Mouse (Mus musculus) testis, postnatal 10 days (tissue): ENCODE data around the gene Asic2.
"Not testable (repeated sequence)": the region's sequence is repeated elsewhere in the genome, so short reads cannot be mapped to it uniquely, and the experiment has no call there.

Source experiments
- DNase-seq: peaks from one replicate; pipeline ENCODE4 v3.0.0; 2021; ENCODE audit warnings: low spot score

Gene Asic2

DNA sequence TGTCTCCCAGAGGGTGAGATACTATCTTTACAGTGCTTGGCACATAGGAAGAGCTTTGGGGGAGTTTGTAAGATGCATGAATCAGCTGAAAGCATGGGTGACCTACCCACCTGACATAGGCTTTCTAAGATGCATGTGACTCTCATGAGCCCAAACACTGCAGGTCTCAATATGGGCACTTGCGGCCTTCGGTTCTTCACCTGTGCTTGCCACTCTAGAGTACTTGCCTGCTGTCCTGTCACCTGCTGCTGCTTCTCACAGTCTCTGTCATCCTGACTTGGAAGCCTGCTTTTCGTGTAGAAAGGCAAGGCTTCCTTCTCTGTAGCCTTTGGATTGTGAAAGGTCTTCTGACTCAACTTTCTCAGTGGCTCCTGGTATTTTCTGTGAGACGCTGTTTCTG, 645.1 kb downstream of the Asic2 start:
- DNase-seq, result no peak

DNA sequence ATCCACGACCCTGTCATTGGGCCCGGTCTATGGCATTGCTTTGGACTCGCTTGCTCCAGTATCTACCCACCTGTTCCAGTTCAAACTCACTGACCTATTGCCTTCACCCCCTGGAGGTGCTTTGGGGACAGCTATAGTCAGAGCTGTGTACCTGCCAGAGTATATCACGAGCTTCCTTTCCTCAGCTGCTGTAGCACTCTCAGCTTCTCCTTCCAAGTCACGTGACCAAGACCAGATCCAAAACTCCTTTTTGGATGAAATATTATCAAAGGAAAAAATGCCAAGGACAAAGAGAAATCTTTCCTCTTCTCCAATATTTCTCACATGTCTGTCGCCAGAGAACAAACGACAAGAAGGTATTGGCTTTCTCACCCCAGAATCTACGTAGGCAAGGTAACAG, 645.8 kb downstream of the Asic2 start:
- DNase-seq, result no peak

DNA sequence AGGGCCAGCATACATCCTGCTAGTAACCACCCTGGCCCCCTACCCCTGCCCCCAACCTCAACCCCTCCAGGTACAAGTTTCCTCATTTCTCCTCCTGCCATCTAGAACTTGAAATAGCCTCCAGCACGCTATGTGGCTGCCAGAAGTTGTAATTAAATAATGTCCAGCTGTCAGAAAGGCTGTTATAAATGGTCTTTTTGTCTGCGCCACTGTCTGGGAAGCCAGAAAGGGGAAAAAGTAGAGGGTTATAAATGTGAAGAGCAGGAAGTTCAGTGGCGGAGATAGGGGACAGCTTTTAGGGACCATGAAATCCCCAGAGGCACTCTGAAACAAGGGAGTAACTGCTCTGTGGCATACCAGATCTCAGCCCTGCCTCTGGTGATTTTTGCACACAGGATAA, 678.2 kb downstream of the Asic2 start:
- no peak for DNase-seq

DNA sequence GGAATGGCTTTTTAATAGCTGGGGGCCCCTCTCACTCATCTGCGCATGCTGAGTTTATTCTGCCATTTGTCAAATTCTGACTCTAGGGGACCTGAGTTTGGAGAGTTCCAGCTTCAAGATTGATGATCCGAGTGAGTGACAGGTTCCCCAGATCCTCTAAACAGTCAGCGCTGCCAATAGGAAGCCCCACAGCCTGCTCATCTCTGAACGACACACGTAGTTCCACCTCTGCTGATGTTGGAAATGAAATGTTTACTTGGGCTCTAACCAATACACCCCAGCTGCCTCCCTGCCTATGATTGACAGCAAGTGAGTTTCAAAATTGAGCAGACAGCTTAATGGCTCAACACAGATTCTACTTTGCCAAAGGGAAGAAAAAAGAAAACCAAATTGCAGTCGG, 685.1 kb downstream of the Asic2 start:
- no peak for DNase-seq

DNA sequence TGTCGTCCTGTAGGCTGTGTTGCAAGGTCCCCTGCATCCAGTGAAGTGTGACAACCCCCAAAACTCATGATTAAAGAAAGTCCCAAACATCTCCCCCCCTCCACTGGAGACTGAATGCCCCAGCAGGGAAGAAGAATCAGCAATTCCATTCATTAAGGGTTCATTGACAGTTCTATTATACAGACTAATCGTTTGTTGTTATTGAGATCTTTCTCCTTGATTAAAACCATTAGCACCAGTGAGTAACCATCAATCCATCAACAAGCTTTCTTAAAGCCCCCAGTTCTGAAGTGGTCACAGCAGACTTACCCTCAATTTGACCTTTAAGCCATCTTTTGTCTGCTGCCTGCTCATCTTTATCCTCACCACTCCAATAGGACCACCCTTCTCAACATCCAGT, 688.2 kb downstream of the Asic2 start:
- no peak for DNase-seq

DNA sequence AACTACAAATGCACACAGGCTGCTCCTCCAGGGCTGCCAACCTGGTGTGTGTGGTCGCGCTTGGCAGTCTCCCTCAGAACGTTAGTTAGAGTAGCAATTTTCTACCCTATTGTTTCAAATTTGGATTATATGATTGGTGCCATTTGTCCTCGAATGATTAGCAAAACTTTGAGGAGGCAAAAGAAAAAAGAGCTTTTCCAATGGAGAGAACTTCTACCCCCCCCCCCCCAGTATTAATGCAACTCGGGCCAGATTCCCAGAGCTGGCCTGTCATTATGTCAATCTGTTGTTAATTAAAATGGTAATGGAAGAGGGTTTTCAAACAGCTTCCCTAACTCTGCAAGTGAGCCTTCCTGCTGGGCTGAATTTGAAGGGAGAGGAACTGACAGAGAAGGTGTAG, 690.9 kb downstream of the Asic2 start:
- DNase-seq, result no peak

DNA sequence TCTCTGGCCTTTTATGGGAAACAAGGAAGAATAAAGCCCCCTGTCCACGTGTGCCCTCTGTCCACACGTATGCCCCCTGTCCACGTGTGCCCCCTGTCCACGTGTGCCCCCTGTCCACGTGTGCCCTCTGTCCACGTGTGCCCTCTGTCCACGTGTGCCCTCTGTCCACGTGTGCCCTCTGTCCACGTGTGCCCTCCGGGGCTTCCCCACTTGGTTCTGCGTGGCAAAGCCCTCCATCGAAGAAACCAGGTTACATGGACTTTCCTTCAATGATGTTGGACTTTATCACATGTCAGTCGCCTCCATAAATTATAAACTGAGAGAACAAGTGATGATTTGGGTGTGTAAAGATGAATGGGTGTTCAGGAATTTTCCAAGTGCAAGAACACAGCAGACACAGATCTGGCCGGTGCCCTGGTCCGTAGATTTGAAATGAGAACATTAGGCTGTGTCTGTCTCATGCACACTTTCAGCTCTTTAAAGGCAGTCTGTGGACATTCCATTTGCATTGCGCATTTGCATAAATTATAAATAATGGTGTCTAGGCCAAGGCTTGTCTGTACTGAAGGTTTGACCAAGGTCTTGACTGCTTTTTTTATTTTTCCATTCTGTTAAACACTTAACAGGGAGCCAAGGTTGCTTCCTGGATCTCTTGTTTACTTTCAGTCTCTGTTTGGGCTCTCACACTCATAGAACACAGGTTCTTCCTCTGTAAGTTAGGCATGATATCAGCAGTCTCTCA, 695.4 kb downstream of the Asic2 start:
- no peak for DNase-seq

DNA sequence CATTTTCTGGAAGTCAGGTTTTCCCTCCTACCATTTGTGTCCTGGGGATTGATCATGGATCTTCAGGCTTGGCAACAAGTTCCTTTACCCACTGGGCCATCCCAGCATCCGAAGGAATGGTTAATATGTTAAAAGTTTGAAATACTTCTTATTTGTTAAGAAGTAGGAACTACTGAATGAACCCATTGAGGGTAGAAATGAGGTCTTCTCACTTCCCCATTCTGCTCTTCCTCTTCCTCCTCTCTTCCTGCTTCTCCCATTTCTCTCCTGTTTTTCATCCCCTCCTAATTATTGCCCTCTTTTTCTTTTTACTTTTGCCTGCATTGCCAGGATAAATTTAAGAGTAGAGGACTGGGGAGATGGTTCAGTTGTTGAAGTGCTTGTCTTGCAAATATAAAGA, 696.8 kb downstream of the Asic2 start:
- no peak for DNase-seq

DNA sequence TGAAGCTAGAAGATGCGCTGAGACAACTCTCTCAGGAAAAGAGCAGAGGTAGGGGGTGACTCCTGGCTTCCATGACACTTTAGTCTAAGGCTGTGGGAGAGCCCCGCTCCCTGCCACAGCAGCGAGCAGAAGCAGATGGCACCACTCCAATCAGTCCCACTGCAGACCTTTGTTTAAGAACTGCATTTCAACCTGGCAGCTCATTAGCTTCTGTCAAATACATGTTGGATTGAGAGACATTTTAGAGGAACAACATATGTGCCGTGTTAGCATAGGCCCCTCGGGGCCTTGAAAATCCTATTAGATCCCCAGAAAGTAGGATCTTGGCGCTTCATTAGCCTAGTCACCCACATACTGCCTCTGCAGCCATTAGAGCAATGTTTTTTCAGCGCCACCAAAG, 697.7 kb downstream of the Asic2 start:
- no peak for DNase-seq

DNA sequence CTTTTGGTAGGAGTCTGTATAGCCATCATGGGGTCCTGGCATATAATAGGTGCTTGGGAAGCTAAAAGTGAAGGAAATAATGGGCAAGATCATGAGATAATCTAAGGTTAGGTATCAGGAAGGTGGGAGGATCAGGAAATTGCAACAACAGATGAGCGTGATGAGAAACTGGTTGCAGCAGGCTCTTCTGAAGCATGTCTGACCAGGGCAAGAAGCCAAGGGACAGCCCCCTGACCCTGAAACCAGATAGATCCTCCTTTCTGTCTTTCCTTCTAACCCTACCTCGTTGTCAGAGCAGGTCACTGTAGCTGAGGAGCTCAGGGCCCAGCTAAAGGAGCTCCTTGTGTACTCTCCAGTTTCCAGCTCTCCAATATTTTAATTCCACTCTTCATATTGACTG, 704.5 kb downstream of the Asic2 start:
- DNase-seq, result no peak

DNA sequence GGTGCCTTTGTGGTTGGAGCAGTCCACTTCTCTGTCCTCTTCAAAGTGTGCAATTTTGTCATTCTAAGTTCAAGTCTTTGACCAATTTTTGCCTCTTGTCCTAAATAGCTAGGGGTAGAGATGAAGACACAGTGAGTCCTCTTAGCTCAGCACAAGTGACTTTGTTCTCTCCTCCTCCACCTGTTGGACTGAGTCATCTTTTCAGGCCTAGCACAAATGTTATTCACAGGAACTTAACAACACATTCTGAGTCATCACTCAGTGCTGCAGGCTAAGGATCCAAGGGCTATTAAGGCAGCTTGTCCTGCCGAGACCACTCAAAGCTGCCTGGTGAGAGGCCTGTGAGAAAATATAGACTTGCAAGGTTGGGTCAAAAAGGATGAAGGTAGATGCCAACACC, 705.1 kb downstream of the Asic2 start:
- no peak for DNase-seq

DNA sequence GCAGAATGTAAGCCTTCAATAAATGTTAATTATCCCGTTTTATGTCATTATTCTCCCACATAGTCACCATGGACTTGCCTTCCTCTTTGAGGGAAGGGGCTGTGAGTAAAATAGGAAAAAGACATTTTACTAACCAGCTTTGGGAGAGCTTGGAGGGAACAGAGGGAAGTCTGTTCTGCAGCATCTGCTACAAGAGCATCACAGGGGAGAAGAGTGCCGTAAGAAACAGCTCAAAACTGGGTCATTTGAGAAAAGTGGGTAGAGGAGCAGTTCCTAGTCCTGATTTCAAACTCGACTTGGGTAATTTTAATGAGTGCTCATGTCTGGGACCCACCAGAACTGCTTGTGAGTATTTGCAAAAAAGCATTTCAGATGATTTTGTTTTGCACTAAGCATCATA, 707.0 kb downstream of the Asic2 start:
- DNase-seq, result no peak

DNA sequence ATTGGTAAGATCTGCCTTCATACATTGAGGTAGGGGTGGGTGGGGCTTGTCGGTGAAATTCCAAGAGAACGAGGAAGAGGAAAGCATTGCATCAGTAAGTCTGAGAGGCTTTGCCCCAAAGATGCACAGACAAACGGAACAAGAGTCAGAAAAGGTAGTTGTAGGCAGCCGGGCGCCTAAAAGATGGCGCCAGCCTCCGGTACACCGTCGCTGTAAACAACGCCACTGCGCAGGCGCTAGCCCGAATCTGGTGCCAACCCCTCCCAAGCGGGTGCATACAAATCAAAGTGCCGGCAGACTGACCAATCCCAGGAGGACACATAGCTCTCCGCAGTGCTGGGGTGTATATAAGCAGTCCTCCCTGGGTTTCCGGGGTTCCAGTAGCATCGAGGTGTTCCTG, 727.1 kb downstream of the Asic2 start:
- not testable (repeated sequence) for DNase-seq

DNA sequence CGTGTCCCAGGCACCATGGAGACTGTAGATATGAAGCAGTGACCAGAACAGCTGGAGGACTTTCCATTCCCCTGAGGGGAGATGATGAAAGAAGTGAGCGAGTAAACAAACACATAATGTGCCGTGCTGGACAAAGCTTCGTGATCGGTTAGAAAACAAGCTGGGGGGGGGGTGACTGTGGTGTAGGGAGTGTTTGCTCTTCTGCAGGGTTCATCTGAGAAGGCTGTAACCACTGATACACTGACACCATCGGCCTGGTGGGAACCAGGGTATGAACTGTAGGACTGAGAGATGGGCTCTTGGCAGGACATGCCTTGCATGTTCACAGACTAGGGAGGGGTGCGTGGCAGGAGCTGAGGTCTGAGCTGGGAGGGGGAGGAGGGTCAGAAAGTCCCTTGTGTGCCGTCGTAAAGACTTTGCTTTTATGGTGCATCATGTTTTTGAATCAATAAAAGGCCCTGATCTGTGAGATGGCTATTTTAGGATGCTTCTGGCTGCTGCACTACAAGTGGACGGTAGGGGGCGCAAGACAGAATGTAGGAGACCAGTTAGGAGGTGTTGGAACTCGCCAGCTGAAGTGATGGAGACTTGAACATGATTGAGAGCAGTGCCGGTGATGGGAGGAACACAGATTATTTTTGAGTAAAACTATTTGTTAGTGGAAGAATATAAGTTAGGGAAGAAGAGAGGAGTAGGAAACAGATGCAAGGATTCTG, 728.1 kb downstream of the Asic2 start:
- DNase-seq, result peak; percentile 52

DNA sequence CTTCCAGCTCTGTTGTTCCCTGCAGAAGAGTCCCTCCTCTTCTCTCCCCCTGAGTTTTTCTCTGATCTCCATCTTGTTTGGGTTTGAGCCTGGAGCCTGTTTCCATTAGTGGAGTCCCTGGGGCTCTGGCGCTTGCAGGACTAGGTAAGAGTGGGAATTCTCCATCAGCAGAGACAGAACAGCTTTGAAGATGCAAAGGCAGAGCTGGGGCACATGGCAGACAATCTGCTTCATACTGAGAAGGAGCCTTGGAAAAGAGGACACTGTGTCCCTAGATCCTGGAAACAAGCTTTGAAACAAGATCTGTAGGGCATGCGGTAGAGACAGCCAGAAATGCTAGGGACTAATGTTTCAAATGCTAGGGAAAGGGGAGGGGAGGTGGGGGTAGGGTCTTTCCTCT, 729.2 kb downstream of the Asic2 start:
- DNase-seq, result no peak

DNA sequence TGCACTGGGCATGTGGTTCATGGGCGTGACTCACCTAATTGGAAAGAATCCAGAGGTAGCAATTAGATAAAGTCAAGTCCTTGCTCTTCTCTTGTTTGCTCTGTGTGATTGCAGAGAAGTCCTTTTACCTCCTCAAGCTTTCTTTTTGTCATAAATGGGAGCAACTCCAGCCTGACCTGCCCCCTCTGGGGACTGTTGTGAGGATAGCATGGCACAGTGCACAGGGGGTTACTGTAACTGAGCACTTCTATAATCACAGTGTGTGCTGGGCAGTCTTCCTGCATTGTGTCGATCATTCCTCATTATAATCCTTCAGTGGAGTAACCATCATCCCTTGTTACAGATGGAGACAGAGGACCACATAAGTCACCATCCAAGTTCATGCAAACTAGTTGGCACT, 732.2 kb downstream of the Asic2 start:
- no peak for DNase-seq

DNA sequence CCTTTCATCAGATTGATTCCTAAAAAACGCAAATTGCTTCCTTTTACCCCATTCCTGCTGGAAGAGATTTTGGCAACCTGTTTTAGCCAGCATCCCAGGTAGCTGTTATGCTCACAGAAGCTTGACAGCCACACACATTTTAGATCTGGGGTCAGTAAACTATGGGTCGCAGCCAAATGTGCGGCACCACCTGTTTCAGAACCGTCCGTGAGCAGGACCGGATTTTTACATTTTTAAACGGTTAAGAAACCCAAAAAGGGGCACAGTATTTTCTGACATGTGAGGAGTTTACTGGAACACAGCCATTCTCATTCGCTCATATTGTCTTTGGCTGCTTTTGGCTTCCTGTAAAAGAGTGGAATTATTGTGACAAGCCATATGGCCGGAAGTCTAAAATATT, 744.9 kb downstream of the Asic2 start:
- no peak for DNase-seq

DNA sequence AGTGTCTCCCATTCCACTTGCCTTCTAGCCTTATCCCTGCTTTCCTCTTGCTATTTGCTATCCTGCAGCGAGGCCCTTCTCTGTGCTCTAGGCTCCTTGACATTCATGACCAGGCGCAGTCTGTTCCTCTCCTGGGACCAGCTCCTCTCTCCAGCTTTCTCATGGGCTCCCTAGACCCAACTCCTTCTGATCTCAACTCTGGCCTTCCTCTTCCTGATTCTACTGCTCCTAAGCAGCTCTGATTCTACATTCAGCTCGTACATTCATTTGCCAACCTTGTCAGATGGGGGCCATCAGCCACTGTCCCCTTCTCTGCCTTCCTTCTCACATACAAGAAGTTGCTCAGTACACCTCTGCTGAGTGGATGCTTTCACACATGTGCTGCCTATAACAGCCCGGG, 747.5 kb downstream of the Asic2 start:
- no peak for DNase-seq

DNA sequence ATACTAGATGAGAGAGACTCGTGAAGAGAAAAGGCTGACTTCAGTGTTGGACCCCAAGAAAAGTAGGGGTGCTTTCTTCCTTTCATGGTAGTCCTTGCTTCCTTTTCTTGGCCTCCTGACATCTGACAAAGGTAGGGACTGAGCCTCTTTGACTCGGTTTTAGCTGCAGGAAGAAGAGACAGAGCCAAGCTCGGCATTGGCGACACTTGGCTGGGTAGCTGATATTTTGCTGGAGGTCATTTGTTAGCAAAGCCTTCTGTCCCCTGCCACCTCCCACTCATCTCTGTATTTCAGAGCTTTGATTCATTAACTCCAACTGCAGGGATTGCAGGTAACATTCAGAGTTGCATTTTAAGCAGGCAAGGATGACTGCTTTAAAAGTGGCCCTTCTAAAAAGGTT, 762.8 kb downstream of the Asic2 start:
- DNase-seq, result no peak

DNA sequence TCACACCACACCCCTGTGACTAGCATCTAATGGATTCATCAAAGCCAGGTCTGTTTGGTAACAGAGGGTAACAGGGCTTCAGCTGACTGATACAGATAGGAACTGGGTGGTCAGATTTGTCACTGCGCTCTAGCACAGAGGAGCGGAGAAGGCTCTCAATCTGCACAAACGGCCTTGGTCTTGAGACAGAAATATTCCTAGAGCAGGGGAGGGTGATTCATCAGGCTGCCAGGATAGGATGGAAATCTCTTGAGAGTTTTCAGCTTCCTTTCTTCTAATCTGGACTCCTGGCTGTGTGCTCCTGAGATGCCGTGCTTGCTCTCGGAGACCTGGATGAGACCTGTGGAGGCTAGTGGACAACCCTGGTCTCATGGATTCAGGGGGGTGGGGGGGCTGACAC, 765.7 kb downstream of the Asic2 start:
- no peak for DNase-seq

DNA sequence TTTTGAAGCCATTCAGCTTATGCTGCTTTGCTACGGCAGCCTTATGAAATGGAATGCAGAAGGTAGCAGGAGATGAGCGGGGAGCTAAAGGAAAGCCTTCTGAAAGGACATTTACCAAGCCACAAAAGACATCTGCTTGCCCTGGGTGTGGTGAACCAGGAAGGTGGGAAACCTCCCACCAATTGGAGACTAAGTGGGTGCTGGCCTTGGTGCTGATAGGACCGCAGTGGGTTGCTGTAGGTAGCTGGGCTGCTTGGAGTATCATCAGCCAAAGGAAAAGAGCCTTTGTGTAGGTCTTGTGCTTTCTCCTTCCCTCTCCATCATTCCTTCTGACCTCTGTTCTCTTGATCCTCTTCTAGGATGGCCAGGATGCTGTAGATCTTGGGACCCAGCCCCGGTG, 774.4 kb downstream of the Asic2 start:
- DNase-seq, result peak; percentile 42

DNA sequence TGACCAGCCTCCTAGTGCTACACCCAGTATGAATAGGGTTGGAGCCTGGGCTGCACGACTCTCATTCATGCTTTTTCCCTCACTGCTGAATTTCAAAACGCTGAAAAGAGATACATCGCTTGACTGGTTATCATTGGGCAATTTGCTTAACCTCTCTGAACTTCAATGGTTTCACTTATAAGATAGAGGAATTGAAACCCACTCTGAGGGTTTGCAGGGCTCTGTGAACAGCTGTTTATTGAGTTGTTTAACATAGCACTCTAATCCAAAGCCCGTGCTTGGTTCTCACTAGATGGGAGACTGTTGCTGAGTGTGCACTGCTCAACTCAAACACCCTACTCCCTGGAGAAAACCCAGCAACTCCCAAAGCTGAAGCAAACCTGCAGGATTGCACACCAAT, 776.1 kb downstream of the Asic2 start:
- DNase-seq, result no peak

DNA sequence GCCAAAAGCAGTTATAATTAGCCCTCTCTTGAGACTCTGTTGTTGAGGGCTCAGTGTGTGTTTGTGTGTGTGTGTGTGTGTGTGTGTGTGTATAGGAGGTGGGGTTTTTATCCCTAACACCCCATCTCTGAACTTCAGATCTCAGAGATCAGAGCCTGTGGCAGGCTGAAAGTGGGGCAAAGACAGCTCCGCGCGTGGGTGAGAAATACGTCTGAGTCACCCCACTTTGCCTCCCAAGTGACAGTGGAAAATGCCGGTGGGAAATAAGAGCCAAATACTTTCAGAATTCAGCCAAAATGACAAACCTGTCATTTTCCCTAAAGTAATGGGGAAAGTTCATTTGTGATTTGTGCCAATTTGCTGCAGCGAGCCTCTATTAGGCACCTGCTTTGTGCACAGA, 779.2 kb downstream of the Asic2 start:
- no peak for DNase-seq

DNA sequence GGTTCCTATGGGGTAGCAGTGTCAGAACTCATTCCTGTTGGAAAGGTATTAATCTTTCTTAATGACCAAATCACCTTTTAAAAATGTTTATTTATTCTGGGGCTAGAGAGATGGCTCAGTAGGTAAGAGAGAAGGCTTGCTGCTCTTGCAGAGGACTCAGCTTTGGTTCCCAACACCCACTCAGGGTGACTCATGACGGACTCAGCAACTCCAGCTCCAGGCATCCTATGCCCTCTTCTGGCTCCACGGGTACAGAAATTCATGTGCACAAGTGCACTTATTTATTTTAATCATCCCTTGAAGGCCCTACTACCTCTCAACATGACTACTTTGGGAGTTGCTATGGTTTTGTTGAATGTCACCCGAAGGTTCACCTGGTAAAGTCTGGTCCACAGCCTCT, 780.4 kb downstream of the Asic2 start:
- DNase-seq, result no peak
